In the genomic region with DNA sequence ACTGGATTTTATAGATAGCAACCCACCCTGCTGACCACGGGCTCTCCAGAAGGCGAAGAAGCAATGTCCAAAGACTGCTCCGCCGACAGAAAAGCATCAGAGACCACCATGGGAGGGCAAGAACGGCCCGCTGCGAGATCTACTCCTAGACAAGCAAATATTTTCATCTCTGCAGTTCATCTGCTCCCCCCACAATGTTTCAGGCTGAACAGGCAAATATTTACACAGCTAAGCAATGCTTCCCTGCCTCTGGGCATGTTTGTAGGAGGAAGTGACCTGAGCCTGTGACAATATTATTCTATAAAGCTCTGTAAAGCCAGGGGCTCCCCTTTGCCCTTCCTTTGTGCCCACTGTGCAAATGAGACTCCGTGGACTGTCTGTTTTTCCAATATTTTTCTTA, we compare ENCODE assay signal across 8 mouse cellular contexts. TPM values are rescaled to one million over a fixed set of nuclear protein-coding genes. Genes with fewer than 3 reads are reported as not detected.
DNase-seq lines count a peak whose midpoint lies in the region; ATAC-seq and TF ChIP-seq lines count a peak whose summit lies in the region.
"Had no signal": no experiment of that assay in that cellular context is flagged by ENCODE, and none has a peak within 500 bp of the region (broad histone marks: within the 10 kb centered on the region; RNA-seq: fewer than 3 reads in every experiment).

No protein-coding gene starts in this region.

- peak overlapping the region; percentile 40; the same call in 1 of the 2 replicates for H3K27ac ChIP-seq in layer of hippocampus, adult 2 months
- H3K27ac ChIP-seq in embryonic facial prominence, embryonic 13.5 days = peak overlapping the region; percentile 79
- H3K27ac ChIP-seq in hindbrain, embryonic 15.5 days (replicated peaks) = peak overlapping the region; percentile 78

- no peak for DNase-seq in layer of hippocampus, adult 2 months (ENCODE audit: low spot score in 2 of 2)
- DNase-seq in layer of hippocampus, adult 8-10 months (ENCODE audit: low spot score in 2 of 2) = no peak
- DNase-seq in lung, postnatal 10 days = peak; percentile 39
- no peak for DNase-seq in right cerebral cortex, postnatal 36 days (ENCODE audit: low spot score in 2 of 2)
- DNase-seq: adrenal gland, postnatal 14 days had no signal

- no peak overlapping the region for H3K4me3 ChIP-seq in layer of hippocampus, adult 2 months
- H3K4me3 ChIP-seq in embryonic facial prominence, embryonic 13.5 days = no peak overlapping the region
- no peak overlapping the region for H3K4me3 ChIP-seq in hindbrain, embryonic 15.5 days

- ATAC-seq in embryonic facial prominence, embryonic 13.5 days (ENCODE audit: insufficient number of reproducible peaks, insufficient read depth, low FRiP score, low TSS enrichment, low read depth) = no peak
- ATAC-seq in hindbrain, embryonic 15.5 days (ENCODE audit: low FRiP score, low read depth) = no peak
- no peak for ATAC-seq in megakaryocyte progenitor cell, adult 5-6 weeks (replicated peaks; ENCODE audit: poor library complexity)

- no peak for TF ChIP-seq CTCF in layer of hippocampus, adult 2 months (conservative IDR thresholded peaks at IDR 0.05)

- 59% methylated on average over 8 of the region's 8 CpGs for WGBS in embryonic facial prominence, embryonic 13.5 days
- WGBS in hindbrain, embryonic 15.5 days = 72% methylated on average over 8 of the region's 8 CpGs

- H3K4me1 ChIP-seq in embryonic facial prominence, embryonic 13.5 days = peaks cover 27% of the 10 kb centered on the region
- peaks cover 29% of the 10 kb centered on the region for H3K4me1 ChIP-seq in hindbrain, embryonic 15.5 days (replicated peaks)

- H3K36me3 ChIP-seq in embryonic facial prominence, embryonic 13.5 days = no peaks in the 10 kb centered on the region
- H3K36me3 ChIP-seq in hindbrain, embryonic 15.5 days = no peaks in the 10 kb centered on the region

- no peak overlapping the region for H3K9ac ChIP-seq in embryonic facial prominence, embryonic 13.5 days
- H3K9ac ChIP-seq in hindbrain, embryonic 15.5 days = no peak overlapping the region

- H3K27me3 ChIP-seq in embryonic facial prominence, embryonic 13.5 days = no peaks in the 10 kb centered on the region
- H3K27me3 ChIP-seq in hindbrain, embryonic 15.5 days = no peaks in the 10 kb centered on the region

- H3K4me2 ChIP-seq in embryonic facial prominence, embryonic 13.5 days = peak overlapping the region; percentile 37; the same call in 1 of the 2 replicates
- H3K4me2 ChIP-seq in hindbrain, embryonic 15.5 days = no peak overlapping the region

- H3K9me3 ChIP-seq in embryonic facial prominence, embryonic 13.5 days = peaks cover 6% of the 10 kb centered on the region; the same call in 1 of the 2 replicates
- H3K9me3 ChIP-seq in hindbrain, embryonic 15.5 days = 0 out of 2 replicates have a peak, but pooled peaks cover 6% of the 10 kb centered on the region

RNA-seq across cellular contexts. Expression of a gene that starts 20.2 kb away (rescaled TPM):
- 10 to 100 TPM; 22.1 to 25.1 TPM for total RNA-seq in layer of hippocampus, adult 2 months (2021)
- total RNA-seq in layer of hippocampus, adult 8-10 months (2022) = 10 to 100 TPM; 24.6 to 31.4 (median 28.1) TPM
- 2.4 and 2.7 TPM in 2 replicates for polyA plus RNA-seq in embryonic facial prominence, embryonic 13.5 days (2015; fragmentation: Nextera tagmentation; extraction: Ambion mirVana)
- 5.8 and 6.1 TPM in 2 replicates for polyA plus RNA-seq in hindbrain, embryonic 15.5 days (2015; fragmentation: Nextera tagmentation; extraction: Ambion mirVana)
- 10.5 and 14.2 TPM in 2 replicates for total RNA-seq in megakaryocyte progenitor cell, adult 5-6 weeks (2015)
- 5.0 and 5.8 TPM in 2 replicates for total RNA-seq in megakaryocyte progenitor cell, adult 5-6 weeks (2017)
